Mouse (Mus musculus) olfactory bulb, adult 2 months (tissue): ENCODE results near the gene Cavin4.

Source experiments
- CTCF ChIP-seq: fragments of 200-500 bp; IDR thresholded peaks from 2 replicates; pipeline ENCODE4 v1.5.1; 2012; ENCODE audit warnings: low read depth, mild to moderate bottlenecking, low read length, moderate library complexity; ENCODE audit not compliant: insufficient read depth
- POLR2A ChIP-seq: fragments of 200-500 bp; IDR thresholded peaks from 2 replicates; pipeline ENCODE4 v1.6.1; 2012; ENCODE audit warnings: mild to moderate bottlenecking, low read depth, low read length, moderate library complexity; ENCODE audit not compliant: insufficient read depth

GRCm38 (mm10) chr4:48678793-48679192 lies 15.5 kb downstream of the Cavin4 start:
- no peak for TF ChIP-seq CTCF
- TF ChIP-seq POLR2A: no peak
